Mouse (Mus musculus) embryonic facial prominence, embryonic 10.5 days (tissue): ENCODE results near the gene Mast2. TPM values are rescaled to one million over a fixed set of nuclear protein-coding genes. Genes with fewer than 3 reads are reported as not detected.

Source experiments
- DNase-seq: peaks from one replicate; pipeline ENCODE4 v3.0.0-alpha.2; 2017; ENCODE audit warnings: low spot score
- H3K27ac ChIP-seq: fragments of 300-500 bp; sonication (generic); replicated peaks from 2 replicates; pipeline ENCODE4 v1.5.1; 2016; ENCODE audit warnings: mild to moderate bottlenecking
- H3K27me3 ChIP-seq: fragments of 300-500 bp; sonication (generic); replicated peaks from 2 replicates; pipeline ENCODE4 v1.6.1; 2016; ENCODE audit warnings: low read depth, mild to moderate bottlenecking; ENCODE audit not compliant: poor library complexity, severe bottlenecking
- H3K36me3 ChIP-seq: fragments of 300-500 bp; sonication (generic); replicated peaks from 2 replicates; pipeline ENCODE4 v1.6.1; 2016; ENCODE audit warnings: mild to moderate bottlenecking, moderate library complexity
- H3K4me1 ChIP-seq: fragments of 300-500 bp; sonication (generic); 2 replicates; pipeline ENCODE4 v1.6.1; 2016
- H3K4me3 ChIP-seq: fragments of 300-500 bp; sonication (generic); 2 replicates; pipeline ENCODE4 v1.5.1; 2016; ENCODE audit warnings: mild to moderate bottlenecking, moderate library complexity
- H3K9me3 ChIP-seq: fragments of 300-500 bp; sonication (generic); 2 replicates; pipeline ENCODE4 v1.6.1; 2016; ENCODE audit warnings: mild to moderate bottlenecking
- WGBS: fragments of 180-500 bp; shearing (Covaris S2); methylation state at CpG from one replicate; pipeline ENCODE4 v1.1.7; 2016; 5-methylcytosine and 5-hydroxymethylcytosine counted together
- polyA plus RNA-seq: library from polyadenylated mRNA; unstranded; fragments of >200 nt; fragmentation: Nextera tagmentation; extraction: Ambion mirVana; gene quantifications from 2 replicates; pipeline ENCODE4 v1.2.1, GENCODE M21; 2016

The Mast2 gene
- polyA plus RNA-seq, 1 experiment from 2014 or later, result 16.1 TPM

DNA sequence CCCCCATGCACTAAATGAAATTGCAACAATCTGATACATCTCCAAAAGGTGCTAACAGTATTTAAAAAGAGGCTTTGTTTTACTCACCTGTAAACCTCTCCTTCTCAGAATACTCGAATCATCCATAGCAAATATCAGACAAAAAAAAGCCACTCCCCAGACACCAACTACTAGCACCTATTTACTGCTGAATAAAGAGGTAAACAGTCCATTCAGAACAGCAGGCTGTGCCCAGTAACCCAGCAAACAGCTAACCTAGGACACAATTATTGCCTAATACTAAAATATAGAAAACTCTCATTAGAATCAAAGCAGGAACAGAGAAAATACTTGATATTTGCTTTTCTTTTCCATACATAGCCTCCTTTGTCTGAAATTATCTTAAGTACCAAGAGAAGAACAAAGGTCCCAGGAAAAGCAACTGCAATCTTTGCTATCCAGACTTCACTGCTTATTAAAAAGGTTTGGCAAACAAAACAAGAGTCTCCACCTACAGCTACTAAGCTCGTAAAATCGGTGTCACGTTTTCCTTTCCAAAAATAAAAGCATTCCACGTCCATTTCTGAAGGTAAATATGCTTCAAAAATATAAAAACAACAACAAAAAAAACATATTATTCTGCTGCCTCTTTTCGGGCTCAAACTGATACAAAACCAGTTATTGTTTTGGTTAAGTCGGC, 58.6 kb downstream of the Mast2 start:
- Histone ChIP-seq H3K9me3 (no peaks in the 10 kb centered on the region), H3K4me3 (no peak overlapping the region), H3K4me1 (peaks cover 9% of the 10 kb centered on the region), H3K27ac (no peak overlapping the region), H3K27me3 (no peaks in the 10 kb centered on the region), H3K36me3 (no peaks in the 10 kb centered on the region)
- WGBS, result 62% methylated on average over 7 of the region's 7 CpGs
- no peak for DNase-seq

DNA sequence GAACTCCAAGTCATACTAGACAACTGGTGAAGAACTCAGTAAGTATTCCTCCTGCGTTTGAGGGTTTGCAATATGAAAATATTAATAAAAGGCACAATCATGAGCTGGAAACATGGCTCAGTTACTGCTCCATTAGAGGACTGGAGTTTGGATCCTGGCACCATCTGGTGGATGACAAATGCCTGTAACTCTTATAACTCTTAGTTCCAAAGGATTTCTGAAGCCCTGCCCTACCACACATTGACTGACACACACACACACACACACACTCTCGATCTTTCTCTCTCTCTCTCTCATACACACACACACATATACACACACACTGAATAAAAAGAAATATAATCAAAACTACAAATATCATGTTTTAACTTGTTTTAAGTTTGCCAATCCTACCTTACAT, 60.1 kb downstream of the Mast2 start:
- H3K9me3 ChIP-seq, result no peaks in the 10 kb centered on the region
- no peaks in the 10 kb centered on the region for H3K27me3 ChIP-seq
- no peak overlapping the region for H3K4me3 ChIP-seq
- H3K36me3 ChIP-seq, result no peaks in the 10 kb centered on the region
- 91% methylated on average over 2 of the region's 2 CpGs for WGBS
- H3K27ac ChIP-seq, result no peak overlapping the region
- DNase-seq, result no peak
- peaks cover 9% of the 10 kb centered on the region for H3K4me1 ChIP-seq

DNA sequence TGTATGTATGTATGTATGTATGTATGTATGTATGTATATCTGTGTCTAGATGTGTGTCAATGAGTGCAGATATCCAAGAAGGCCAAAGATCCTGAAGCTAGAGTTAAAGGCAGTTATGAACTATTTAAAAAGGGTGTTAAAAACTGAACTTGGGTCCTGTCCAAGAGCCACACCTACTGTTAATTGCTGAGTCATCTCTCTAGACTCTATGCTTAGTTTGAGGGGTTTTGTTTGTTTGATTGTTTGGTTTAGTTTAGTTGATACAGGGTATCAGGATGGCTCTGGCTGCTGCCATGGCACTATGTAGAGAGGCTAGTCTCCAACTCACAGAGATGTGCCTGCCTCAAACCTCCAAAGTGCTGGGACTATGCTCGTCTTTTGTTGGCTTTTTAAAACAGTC, 61.3 kb downstream of the Mast2 start:
- H3K4me3 ChIP-seq, result no peak overlapping the region
- peaks cover 9% of the 10 kb centered on the region for H3K4me1 ChIP-seq
- DNase-seq, result no peak
- no peaks in the 10 kb centered on the region for H3K9me3 ChIP-seq
- H3K36me3 ChIP-seq, result no peaks in the 10 kb centered on the region
- no peak overlapping the region for H3K27ac ChIP-seq
- H3K27me3 ChIP-seq, result no peaks in the 10 kb centered on the region
- WGBS, result 89% methylated on average over 1 of the region's 1 CpGs

DNA sequence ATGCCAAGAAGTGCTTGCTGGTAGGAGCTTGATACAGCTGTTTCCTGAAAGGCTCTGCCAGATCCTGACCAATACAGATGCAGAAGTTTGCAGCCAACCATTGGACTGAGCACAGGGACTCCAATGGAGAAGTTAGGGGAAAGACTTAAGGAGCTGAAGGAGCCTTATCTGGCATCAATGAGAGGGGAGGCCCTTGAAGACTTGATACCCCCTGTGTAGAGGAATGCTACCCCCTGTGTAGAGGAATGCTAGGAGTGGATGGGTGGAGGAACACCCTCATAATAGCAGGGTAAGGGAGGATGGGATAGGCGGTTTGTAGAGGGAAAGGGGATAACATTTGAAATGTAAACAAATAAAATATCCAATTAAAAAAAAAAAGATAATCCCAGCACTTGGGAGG, 65.9 kb downstream of the Mast2 start:
- Histone ChIP-seq H3K27ac (no peak overlapping the region), H3K36me3 (no peaks in the 10 kb centered on the region), H3K27me3 (no peaks in the 10 kb centered on the region), H3K4me1 (no peaks in the 10 kb centered on the region), H3K9me3 (no peaks in the 10 kb centered on the region), H3K4me3 (no peak overlapping the region)
- WGBS, result 44% methylated on average over 1 of the region's 1 CpGs
- DNase-seq, result no peak

DNA sequence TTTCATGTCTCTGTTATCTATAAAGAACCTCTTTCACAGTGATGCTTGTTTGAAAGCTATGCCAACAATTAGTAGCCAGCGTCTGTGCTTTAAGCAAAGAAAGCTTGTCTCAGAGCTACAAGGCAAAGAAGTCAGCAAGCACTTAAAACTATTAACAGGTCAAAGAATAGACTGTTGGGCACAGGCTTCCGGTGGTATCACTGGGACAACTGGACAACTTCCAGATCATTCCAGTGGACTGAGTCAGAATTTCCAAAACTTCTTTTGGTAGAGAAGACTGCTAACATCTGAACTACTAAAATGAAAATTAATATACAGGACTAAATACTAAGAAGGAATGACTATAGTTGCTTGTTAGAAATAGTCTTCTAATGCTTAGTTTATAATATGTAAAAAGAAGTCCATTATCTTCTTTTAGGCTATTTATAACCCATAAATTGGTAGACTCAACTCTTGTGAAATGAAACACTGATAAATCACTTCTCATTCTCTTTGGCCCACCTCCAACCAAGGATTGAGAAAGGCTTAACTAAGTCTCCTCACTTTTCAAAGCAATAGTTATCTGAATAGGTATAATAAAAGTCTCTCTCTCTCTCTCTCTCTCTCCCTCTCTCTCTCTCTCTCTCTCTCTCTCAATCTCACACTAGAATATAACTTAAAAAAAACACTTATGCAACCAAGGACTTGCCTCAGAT, 85.9 kb downstream of the Mast2 start:
- no peaks in the 10 kb centered on the region for H3K9me3 ChIP-seq
- no peak overlapping the region for H3K27ac ChIP-seq
- WGBS, result 86% methylated on average over 2 of the region's 2 CpGs
- DNase-seq, result no peak
- H3K4me1 ChIP-seq, result no peaks in the 10 kb centered on the region
- 0 out of 2 replicates have a peak, but pooled peaks cover 4% of the 10 kb centered on the region for H3K36me3 ChIP-seq
- no peaks in the 10 kb centered on the region for H3K27me3 ChIP-seq
- H3K4me3 ChIP-seq, result no peak overlapping the region

DNA sequence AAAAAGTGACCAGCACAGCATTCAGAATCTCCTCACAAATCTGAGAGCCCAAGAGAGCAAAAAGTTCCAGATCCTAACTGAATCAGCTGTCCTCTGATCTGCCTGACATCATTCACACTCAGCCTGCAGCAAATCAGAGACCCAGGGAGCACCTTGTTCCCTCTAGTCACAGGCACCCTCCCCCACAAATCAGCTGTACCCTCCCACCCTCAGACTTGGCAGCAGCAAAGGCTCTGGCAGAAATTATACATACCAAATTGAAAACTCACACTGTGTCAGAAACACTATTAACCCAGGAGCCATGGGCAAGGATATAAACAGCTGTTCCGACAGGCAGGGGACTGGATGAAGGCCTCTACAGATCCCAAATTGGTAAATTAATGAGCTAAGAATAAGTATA, 92.3 kb downstream of the Mast2 start:
- 82% methylated on average over 1 of the region's 1 CpGs for WGBS
- Histone ChIP-seq H3K36me3 (0 out of 2 replicates have a peak, but pooled peaks cover 4% of the 10 kb centered on the region), H3K4me1 (no peaks in the 10 kb centered on the region), H3K4me3 (no peak overlapping the region), H3K27ac (no peak overlapping the region), H3K9me3 (no peaks in the 10 kb centered on the region), H3K27me3 (no peaks in the 10 kb centered on the region)
- no peak for DNase-seq

DNA sequence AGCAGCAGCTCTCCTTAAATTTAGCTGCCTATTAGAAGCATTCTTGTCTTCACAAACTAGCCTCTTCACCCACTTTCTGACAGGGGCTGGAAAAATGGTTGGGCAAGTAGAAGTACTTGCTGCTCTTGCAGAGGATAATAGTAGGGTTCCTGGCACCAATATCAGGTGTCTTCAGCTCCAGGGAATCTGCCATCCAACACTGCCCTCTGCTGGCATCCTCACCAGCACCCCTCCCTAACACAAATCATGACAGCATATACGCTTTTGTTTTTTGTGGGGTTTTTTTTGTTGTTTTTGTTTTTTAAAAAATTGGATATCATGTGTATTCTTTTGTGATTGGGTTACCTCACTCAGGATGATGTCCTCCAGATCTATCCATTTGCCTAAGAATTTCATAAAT, 105.9 kb downstream of the Mast2 start:
- H3K9me3 ChIP-seq, result no peaks in the 10 kb centered on the region
- no peaks in the 10 kb centered on the region for H3K36me3 ChIP-seq
- H3K27ac ChIP-seq, result no peak overlapping the region
- no peaks in the 10 kb centered on the region for H3K27me3 ChIP-seq
- no peak for DNase-seq
- 95% methylated on average over 1 of the region's 1 CpGs for WGBS
- no peak overlapping the region for H3K4me3 ChIP-seq
- H3K4me1 ChIP-seq, result no peaks in the 10 kb centered on the region

DNA sequence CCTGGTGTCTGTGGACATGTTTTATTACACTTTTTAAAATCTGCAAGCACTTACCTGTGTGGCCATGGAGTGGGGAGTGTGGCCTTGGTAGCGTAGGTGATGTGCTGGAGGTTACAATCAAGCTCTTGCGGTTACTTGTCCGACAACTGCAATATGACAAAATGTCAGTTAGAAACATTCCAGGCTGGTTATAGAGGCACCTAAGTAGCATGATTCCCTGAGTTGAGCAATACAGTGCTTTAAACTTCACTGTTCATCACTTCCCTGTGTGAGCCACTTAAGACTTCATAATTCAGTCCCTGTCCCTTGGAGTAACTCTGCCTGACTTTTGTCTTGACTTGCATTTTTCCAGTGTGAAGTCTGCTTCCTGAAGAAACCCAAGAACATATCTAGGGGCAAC, 111.1 kb downstream of the Mast2 start:
- Histone ChIP-seq H3K27ac (no peak overlapping the region), H3K27me3 (no peaks in the 10 kb centered on the region), H3K36me3 (peaks cover 11% of the 10 kb centered on the region), H3K4me1 (no peaks in the 10 kb centered on the region), H3K9me3 (no peaks in the 10 kb centered on the region), H3K4me3 (no peak overlapping the region)
- no peak for DNase-seq
- WGBS, result 96% methylated on average over 3 of the region's 3 CpGs

DNA sequence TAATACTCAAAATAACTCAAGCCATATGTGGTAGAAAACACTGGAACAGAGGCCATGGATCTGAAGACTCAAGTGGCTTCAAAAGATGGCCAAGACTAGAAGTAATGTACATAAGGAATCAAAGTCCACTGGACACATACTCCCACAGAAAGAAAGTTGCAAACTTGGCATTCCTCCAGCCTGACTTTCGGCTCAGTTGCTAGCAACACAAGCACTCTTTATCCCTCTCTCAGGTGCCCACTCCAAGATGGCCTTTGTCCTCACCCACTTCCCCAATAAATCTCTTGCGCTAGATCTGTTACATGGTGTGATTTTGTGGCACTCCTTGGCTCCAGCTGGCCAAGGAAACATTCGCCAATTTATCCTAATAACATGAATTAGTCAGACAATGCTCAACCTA, 111.5 kb downstream of the Mast2 start:
- 93% methylated on average over 3 of the region's 3 CpGs for WGBS
- Histone ChIP-seq H3K4me1 (no peaks in the 10 kb centered on the region), H3K27ac (no peak overlapping the region), H3K27me3 (no peaks in the 10 kb centered on the region), H3K36me3 (peaks cover 11% of the 10 kb centered on the region), H3K9me3 (no peaks in the 10 kb centered on the region), H3K4me3 (no peak overlapping the region)
- DNase-seq, result no peak

DNA sequence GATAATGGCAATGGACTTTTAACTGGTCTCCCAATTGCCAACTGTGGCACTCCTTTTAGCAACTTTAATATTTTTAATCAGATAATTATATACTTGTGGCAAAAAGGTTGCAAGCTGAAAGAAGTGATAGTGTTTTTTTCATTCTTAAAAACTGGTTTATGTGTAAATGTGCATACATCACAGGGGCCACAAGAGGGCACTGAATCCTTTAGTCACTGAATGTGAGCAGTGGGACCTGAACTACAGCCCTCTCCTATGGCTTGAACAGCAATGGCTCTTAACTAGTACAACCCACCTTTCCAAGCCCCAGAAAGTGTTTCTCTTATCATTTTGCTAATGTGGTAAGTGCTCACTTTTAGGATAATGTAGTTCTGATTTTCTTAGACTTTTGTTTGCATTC, 121.9 kb downstream of the Mast2 start:
- Histone ChIP-seq H3K9me3 (no peaks in the 10 kb centered on the region), H3K27me3 (no peaks in the 10 kb centered on the region), H3K4me3 (no peak overlapping the region), H3K4me1 (no peaks in the 10 kb centered on the region), H3K36me3 (no peaks in the 10 kb centered on the region), H3K27ac (no peak overlapping the region)
- peak; percentile 41 for DNase-seq

DNA sequence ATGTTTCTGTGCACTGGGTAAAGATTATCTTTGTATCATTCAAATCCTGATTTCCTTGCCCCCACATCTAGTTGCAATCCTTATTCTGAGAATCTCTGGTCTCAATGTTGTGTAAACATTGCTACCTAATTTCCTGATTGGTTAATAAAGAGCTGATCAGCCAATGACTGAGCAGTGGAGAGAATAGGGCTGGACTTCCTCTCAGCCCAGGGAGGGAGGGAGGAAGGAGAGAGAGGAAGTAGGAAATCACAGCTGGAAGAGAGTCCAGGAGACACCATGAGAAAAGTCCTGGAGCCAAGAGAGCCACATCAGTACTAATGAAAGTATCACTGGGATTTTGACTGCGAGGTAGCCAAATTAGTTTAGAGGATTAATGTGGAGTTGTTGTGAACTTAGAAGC, 127.7 kb downstream of the Mast2 start:
- H3K27ac ChIP-seq, result no peak overlapping the region
- peaks cover 6% of the 10 kb centered on the region; the same call in 1 of the 2 replicates for H3K36me3 ChIP-seq
- no peak for DNase-seq
- H3K4me1 ChIP-seq, result no peaks in the 10 kb centered on the region
- H3K27me3 ChIP-seq, result no peaks in the 10 kb centered on the region
- no peak overlapping the region for H3K4me3 ChIP-seq
- 89% methylated on average over 1 of the region's 1 CpGs for WGBS
- no peaks in the 10 kb centered on the region for H3K9me3 ChIP-seq

DNA sequence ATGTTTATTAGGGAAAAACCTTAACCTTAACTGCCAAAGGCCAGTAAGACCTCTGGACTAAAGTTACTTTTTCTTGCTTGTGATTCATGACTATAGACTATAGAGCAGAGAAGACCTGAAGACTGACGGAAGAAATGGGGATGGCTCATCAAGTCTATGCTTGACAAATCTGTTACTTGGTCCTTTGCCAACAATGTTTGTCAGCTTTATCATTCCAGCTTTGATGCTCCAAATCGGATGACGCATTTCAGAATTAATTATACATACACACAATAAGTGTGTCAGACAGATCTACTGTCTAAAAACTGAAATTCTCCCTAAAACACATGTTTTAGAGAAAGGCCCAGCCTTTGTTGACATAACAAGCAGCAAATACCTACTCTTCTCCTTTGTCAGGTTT, 134.7 kb downstream of the Mast2 start:
- Histone ChIP-seq H3K36me3 (peaks cover 70% of the 10 kb centered on the region), H3K9me3 (no peaks in the 10 kb centered on the region)

DNA sequence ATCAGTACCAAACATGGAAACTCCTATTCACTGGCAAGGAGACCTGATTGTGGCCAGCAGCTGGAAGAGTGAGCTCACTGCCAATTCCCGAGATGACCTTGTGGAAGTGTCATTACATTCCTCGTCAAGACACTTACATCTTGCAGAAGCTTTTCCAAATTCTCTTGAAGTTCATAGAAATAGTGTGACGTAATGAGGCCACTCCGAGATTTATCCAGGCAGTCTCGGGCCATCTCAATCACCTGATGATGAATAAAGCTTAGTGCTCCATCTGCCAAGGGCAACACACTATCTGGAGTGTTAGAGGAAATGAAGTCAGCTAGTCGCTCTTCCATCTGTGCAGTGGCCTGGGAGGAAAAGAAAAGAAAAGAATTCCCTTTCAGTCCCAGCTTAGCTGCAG, 141.9 kb downstream of the Mast2 start:
- Histone ChIP-seq H3K27ac (no peak overlapping the region), H3K4me1 (no peaks in the 10 kb centered on the region), H3K4me3 (no peak overlapping the region), H3K27me3 (no peaks in the 10 kb centered on the region), H3K9me3 (no peaks in the 10 kb centered on the region), H3K36me3 (peaks cover 96% of the 10 kb centered on the region)
- WGBS, result 92% methylated on average over 6 of the region's 6 CpGs
- DNase-seq, result no peak

More for the DNA sequence above, 134.7 kb downstream of the Mast2 start:
- H3K27ac ChIP-seq, result no peak overlapping the region
- DNase-seq, result no peak
- H3K4me3 ChIP-seq, result no peak overlapping the region
- H3K27me3 ChIP-seq, result no peaks in the 10 kb centered on the region
- 96% methylated on average over 3 of the region's 3 CpGs for WGBS
- H3K4me1 ChIP-seq, result no peaks in the 10 kb centered on the region
